Mouse (Mus musculus): Measurements from ENCODE around the gene Olfr702.

Olfr702 gene

DNA sequence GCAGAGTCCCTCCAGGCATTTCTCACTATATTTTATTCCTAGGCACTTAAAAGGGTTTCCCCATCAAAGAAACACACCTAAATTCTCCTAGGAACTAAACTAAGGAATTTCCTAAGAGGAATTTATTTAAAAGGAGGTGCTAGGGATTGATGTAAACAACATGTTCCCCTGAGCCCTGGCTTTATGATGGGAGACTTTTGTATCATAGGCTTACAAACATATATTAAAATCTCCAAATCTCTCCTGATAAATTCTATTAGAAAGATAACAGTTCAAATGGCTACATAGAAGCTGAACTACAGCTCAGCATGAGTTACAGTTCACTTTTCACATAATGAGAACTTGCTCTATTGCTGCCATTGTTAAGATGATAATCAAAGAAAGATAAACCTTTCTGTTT, at the start of gene Olfr702:
Olfr702 (minus strand) TSS at position 101 of the 400 bp plus-strand sequence.
- DNase-seq = no peak

DNA sequence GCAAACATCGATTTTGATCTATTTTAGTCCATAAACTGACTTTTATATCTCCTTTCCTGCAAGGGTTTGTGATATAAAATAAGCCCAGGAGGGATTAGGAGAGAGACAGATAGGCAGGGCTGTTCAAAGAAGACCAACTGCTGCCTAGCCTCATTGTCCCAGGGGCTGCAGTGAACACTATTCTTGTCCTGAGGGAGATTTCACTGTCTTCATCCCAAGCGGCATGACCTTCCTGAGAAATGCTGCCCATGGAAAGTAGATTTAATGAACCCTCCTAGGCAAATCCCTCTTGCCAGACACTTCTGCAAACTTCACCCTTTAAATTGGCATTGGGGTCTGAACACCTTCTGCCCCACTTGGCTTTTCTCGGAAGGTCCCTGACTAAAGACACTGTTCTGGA, 43.1 kb upstream of the Olfr702 start, which contains the start of gene Olfr705:
Olfr705 (minus strand) TSS at position 101 of the 400 bp plus-strand sequence.
- DNase-seq = no peak

DNA sequence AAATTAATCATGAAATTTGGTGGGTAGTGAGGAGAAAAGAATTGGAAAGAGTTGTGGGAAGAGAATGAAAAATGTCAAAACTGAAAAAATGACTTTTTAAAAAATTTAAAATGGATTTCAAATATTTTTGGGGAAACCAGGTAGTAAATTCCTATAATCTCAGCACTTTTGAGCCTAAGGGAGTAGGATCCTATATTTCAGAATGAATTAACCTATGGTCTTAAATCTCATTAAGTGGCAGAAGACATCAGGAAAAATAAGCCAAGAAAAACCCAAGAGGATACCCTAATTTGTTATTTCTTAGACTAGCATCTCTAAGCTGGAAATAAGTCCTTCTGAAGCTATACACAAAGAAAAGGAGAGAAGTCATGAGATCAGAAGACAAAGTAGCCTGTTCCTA, 29.2 kb upstream of the Olfr702 start, which contains the start of gene Olfr704:
Olfr704 (plus strand) TSS at position 301 of the 400 bp plus-strand sequence.
- no peak for DNase-seq

DNA sequence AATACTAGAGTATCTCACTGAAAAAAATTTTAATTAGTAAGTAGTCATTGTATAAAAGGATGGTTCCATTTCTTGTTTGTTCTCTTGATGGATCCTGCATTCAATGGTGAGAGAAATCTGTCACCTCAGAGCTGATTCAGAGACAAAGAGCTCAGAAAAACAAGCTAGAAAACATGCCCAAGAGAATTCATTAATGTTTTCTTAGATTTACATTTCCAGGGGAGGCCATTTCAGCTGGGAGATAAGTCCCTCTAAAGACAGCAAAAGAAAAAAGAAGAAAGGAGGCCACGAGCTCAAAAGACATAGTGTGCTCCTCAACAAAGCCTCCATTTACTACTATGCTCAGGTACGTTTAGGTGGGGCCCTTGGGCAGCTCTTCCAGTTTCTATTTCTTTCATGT, 9.4 kb upstream of the Olfr702 start, which contains the start of gene Olfr703:
Olfr703 (plus strand) TSS at position 301 of the 400 bp plus-strand sequence.
- DNase-seq = no peak

DNA sequence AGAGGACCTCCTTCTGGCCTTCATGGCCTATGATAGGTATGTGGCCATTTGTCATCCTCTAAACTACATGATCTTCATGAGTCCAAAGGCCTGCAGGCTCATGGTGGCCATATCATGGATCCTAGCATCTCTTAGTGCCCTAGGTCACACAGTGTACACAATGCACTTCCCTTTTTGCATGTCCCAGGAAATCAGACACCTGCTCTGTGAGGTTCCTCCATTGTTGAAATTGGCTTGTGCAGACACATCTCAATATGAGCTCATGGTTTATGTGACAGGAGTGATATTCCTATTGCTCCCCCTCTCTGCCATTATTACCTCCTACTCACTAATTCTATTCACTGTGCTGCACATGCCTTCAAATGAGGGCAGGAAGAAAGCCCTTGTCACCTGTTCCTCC, 15.3 kb downstream of the Olfr702 start:
- no peak for DNase-seq

DNA sequence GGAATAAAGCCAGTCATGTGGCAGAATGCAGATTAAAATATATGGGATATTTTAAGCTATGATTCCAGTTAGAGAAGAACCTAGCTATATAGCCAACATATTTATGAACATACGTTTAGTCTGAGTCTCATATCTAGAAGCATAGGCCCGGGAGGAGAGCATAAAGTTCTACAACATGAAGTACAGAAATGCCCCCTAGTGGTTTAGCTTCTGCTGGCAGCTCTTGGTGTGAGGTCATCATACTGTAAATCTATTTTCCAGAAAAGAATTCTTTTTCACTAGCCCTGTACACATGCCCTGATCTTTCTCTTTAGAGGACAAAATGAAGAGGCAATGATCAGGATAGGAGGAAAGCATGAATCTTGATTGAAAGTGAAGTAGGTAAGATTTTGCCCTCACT, 17.9 kb downstream of the Olfr702 start:
- no peak for DNase-seq

DNA sequence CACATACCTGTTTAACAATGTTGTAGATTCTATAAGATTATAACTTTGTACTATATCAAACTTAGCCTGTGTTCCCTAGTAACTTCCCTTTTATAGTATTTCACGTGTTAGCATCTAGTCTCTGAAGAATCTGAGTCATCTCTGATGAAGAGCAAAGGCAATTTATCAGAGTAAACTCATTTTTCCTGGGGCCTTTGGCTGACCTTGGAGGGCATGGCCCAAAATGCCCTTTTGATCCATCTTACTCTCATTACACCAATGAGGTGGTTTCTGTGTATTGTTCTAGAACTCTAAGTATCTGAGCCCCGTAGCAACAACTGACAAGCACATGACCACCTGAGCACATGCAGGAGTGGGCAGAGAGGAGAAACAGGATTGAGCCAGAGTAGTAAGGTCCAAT, 19.9 kb downstream of the Olfr702 start, which contains the start of gene Olfr701:
Olfr701 (plus strand) TSS at position 301 of the 400 bp plus-strand sequence.
- DNase-seq = no peak

DNA sequence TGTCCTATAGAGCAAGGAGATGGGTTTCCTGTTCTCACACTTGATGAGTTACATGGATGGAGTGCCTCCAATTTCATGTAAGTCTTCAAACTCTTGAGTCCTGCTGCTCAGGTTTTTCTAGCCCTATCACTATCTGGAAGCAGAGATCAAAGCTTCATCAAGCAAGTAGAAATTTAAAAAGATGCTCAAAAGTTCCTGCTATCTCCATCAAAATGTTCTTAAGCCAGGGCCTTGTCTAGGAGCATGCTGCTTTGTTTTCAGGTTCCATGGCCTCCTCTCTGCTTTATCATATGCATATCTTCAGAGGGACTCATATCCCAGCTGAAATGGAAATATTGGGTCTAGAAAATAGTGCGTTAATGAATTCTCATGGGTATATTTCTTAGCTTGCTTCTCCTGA, 25.0 kb downstream of the Olfr702 start, which contains the start of gene Olfr700:
Olfr700 (minus strand) TSS at position 101 of the 400 bp plus-strand sequence.
- no peak for DNase-seq

DNA sequence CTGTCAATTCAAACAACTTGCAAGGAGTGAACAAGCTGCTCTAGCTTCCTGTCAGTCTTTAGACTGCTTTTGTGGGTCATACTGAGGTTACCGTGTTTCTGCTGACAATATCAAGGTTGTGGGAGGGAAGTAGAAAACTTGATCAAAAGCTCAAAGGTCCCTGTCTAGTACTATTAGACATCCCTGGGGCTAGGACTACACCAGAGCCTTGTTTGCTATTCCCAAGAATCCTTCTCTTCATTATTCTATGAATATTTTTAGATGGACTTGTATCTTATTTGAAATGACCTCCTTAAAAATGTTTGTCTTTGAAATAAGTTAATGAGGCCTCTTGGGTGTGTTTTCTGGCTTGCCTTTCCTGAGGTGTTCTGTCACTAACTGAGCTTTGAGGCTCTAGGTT, 40.6 kb downstream of the Olfr702 start, which contains the start of gene Olfr699:
Olfr699 (minus strand) TSS at position 101 of the 400 bp plus-strand sequence.
- no peak for DNase-seq

DNA sequence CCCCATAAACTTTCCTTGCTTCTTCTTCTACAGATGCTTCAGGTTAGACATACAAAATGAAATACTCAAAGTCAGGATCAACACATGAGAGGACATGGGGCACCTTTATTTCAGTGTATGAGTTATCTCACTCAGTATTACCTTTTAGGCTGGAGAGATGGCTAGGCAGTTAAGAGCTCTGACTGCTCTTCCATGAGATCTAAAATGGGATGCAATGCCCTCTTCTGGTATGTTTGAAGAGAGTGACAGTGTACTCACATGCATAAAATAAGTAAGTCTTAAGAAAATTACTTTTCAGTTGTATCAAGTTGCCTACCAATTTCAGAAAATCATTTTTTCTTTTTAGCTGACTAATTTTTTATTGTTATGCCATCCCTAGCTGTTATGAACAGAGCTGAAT, 45.4 kb downstream of the Olfr702 start:
- no peak for DNase-seq
